Mouse (Mus musculus) ES-E14 (cell line): Measurements from ENCODE around the gene Atp5b.
A peak's percentile ranks its signal among the peaks of the same experiment; 100 is the strongest.

Experiments used
- MAFK ChIP-seq: IDR thresholded peaks from 2 replicates; pipeline ENCODE4 v1.6.1; 2014; ENCODE audit warnings: mild to moderate bottlenecking, low read depth, low read length, inconsistent platforms; ENCODE audit not compliant: insufficient read depth
- ZC3H11A ChIP-seq: IDR thresholded peaks from 2 replicates; pipeline ENCODE4 v1.6.1; 2012; ENCODE audit warnings: low read depth, mild to moderate bottlenecking, inconsistent platforms, low read length, borderline replicate concordance
- ZNF384 ChIP-seq: IDR thresholded peaks from 2 replicates; pipeline ENCODE4 v1.6.1; 2012; ENCODE audit warnings: low read depth, low read length, inconsistent platforms

GRCm38 (mm10) chr10:128090651-128091563, 7.8 kb downstream of the Atp5b start:
- TF ChIP-seq MAFK (no peak), ZC3H11A (peak; percentile 36; the same call in 1 of the 2 replicates), ZNF384 (no peak)
